Mouse (Mus musculus) adrenal gland, adult 18-20 months (tissue): ENCODE measurements at regions not wholly inside any gene's neighbourhood (a gene's known extent, or its start where the extent isn't known, plus 50 kb on each side); places are given as distances from the start of the nearest gene placed in this dataset.

ENCODE experiments used
- DNase-seq, 2 experiments: peaks; one replicate each; pipeline ENCODE4 v3.0.0; 2021 to 2022; ENCODE audit warnings: low spot score in 2 of 2

DNA sequence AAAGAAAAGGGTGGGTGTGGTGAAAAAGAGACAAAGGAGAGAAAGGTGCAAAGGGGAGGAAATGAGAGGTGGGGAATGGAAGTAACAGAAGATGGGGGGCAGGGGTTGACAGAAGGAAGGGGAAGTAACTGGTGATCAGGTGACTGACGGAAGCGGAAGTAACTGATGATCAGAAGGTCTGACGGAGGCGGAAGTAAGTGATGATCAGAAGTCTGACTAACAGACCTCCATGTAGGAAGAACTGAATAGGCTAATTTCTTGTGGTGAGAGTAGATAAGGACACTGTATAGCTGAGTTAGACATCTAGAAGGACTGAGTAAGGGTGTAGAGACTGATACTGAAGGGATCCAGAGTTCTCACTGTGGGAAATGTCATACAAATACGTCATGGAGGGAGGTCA lies 318.1 kb upstream of the Runx1 start:
- no peak for DNase-seq

DNA sequence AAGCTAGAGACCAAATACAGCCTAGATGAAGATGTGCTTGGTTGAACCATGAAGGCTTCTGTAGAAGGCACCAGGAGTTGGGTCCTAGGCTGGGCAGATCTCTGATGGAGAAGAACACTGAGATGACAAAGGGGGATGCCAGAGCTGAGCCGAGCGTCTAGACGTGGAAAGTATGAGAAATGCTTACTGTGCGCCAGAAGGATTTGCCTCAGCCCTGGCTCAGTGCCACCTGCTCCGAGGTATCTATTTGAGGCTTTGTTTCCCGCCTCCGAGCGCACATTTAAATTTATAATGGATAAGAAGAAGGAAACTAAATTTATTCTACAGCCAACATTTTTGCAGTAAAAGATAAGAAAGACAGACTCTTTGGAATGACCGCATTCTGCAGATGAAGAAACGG lies 317.2 kb upstream of the Runx1 start:
- no peak for DNase-seq

DNA sequence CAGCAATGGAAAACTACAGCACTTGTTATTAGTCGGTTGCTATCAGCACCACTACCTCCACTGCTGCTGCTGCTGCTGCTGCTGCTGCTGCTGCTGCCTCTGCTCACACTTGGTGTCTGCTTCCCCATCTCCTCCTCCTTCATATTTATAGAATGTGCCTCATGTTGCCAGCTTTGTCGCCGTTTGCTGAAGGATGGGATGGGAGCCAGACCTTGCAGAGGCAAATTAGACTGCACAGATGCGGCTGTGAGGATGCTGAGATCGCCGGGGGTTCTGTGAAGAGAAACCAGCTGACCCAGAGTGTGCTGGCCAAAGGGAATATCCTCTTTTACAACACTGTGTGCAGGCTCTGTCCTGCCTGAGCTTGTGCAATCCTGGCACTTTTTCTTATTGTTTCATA lies 316.0 kb upstream of the Runx1 start:
- DNase-seq = no peak

DNA sequence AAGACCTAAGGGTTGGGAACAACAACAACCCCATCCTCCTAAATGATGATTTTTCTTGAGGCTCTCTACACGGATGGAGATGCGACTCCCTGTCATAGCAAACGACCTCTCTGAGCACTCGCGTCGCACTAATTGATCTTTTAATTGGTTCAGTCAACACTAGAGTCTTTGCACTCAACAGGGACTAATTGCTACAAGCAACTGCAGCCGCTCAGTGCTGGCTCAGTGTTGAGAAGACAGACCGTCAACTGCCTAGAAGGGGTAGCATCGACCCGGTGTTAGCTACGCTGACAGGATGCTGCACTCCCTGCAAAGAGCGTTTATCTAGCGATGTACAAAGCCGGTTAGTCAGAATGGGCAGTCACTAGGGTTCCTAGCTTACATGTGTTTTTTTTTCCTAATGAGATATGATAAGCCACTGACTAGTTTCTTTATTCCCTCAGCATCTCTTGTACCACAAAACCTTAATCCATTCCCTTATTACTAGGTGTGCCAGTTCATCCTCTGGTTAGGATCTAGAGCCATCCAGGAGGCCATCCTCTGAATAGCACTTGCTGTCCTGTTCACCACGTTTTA lies 314.7 kb upstream of the Runx1 start:
- no peak for DNase-seq

DNA sequence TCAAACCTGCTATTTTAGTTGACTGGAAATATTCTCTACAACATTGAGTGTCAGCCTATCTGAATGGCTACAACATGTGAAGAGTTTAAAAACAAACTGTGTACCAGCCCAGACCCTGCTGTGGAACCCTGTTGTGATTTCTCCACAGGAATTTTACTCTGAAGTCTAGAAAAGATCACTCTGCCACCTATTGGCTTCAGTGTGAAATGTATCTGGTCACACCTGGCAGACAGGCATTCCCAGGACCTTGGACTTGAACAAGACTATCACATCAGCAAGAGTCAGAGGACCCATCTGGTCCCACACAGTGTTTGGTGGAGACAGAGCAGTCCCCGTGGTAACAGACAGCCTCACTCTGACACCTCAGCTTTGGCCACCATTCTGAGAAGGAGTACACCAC lies 311.3 kb upstream of the Runx1 start:
- DNase-seq = no peak

DNA sequence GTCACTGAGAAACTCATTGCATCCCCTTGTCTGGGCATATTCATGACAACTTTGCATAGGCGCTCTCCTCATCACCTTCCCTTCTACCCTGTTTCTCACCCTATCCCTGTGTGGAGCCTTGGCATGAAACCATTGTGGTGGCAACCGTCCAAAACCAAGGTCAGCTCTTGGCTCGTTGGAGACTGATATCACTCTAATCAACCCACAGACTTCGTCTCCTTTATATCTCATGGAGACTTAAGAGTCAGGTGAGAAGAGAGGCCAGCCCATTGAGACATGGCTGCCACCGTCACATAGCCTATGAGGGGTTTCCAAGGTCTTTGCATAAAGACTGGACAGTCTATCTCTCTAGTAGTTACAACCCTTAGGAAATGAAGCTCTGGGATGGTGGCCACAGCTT lies 305.5 kb upstream of the Runx1 start:
- DNase-seq = no peak

DNA sequence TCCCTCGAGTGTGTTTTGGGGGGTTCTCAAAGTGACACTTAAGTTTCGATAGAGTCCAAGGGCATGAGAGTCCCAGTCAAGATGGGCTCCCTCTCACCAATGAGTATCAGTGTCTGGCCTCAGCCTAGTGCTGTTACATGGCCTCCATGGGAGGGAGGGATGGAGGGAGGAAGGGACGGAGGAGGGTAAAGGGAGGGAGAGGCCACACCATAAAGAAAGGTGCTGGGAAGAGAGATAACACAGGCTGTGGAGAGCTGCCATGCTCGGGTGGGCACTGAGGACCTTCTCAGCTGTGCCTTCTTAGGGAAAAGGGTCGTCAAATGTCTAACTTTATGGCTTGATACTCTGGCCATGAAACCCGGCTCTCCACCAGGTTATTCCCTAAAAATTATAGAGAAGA lies 304.7 kb upstream of the Runx1 start:
- no peak for DNase-seq

DNA sequence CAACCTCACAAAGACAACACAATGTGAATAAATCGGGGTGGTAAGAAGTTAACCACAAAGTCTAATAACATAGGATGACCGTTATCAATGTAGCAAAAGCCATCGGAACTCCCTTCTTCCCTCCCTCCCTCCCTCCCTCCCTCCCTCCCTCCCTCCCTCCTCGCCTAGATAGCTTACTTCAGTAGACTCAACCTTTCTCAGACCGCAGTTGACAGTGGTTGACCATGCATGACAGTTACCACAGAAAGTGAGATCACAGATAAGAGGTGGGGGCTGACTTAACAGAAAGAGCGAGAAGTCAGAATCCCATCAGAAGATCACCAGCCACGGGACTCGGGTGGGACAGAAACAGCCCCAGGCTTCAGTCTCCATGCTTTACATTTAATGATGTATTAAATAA lies 297.8 kb upstream of the Runx1 start:
- no peak for DNase-seq

DNA sequence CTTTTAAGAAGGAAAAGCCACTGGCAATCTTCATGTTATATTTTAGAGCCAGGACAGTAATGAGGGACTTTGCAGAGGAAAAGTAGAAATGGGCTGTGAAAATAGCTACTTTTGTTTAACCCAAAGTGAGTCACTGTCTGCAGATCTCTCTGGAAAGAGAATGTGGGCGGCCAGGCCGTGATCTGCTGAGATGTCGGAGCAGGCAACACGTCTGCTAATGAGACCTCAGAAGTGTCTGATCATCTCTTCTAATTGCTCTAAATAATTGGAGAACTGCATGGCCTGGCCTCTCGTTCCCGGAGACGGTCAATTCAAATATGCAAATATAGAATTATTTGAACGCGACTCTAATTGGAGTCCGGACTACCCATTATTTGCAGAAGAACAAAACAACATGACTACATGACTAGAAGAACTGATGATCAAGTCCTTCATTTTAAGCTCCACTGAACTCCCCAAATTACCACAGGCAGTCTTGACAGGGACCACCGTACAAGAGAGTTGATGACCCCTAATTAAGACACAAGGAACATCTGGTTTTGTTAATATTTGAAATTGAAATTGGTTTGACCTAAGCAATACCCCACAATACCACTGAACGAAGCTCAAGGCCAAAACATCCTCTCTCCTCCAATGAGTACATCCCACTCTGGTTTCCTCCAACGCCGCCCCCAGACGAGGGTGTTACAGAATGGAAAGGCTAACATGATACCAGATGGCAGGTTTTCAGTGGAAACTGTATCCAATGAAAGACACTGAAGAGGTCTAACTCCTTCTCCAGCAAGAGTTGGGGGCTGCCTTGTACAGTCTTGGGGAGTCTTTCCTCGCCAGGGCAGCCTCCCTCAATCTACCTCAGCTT lies 290.4 kb upstream of the Runx1 start:
- DNase-seq = no peak

DNA sequence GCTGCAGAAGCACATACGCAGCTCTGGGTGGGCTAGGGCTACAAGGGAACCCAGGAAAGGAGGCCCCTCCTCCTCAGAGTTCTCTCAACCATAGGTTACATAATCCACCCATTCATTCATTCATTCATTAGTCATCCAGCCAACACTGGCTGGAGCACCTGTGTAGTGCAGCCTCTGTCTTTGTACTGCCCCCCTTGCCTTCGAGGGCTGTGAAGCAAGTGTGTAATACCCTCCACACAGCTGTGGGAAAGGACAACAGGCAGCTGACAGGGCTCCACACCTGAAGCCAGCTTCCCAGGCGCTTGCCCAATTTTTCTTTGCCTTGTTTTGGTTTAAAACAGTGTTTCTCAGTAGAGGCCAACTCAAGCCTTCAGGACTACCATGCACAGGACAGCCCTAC lies 285.0 kb upstream of the Runx1 start:
- DNase-seq = no peak

DNA sequence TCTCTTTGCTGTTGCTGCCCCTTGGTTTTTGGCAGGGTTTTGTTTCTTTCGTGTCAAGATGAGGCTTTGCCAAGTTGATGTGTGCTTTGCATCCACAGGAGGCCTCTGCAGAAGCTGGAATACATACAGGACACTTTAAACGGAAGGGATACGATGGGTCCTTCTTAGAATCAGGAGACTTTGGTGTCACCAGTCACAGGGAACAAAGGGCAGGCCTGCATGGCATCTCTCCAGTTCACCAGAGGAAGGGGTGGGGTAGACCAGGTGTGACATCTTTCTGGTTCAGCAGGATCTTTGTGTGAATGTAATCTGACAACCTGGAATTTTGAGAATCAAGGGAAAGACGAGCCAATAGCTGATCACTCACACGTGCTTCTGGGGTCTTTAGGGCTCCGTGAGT lies 284.5 kb upstream of the Runx1 start:
- DNase-seq = no peak

DNA sequence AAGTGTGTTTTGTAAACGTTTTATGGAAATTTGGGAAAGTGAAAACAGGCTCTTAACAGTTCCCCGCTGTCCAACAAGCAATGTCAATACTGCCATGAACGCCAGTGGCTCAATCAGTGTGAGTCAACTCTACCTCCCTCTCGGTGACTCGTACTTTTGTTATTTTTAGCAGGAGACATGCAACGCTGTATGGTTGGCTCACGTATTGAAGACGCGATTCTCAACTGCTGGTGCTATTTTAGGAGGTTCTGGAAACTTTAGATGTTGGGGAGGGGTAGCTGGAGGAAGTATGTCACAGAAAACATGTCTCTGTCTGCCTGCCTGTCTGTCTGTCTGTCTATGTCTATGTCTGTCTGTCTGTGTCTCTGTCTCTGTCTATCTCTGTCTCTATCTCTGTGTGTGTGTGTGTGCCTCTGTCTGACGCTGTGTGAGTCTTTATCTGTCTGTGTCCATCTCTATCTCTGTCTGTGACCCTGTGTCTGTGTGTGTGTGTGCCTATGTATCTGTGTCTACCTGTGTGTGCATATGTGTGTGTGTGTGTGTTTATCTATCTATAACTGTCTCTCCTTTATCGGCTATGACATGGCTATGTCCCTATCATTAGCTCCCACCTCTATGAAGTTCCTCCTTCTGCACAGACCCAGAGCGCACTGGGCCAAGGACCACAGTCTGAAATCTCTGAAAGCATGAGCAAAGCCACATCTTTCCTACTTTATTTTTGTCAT lies 283.9 kb upstream of the Runx1 start:
- no peak for DNase-seq

DNA sequence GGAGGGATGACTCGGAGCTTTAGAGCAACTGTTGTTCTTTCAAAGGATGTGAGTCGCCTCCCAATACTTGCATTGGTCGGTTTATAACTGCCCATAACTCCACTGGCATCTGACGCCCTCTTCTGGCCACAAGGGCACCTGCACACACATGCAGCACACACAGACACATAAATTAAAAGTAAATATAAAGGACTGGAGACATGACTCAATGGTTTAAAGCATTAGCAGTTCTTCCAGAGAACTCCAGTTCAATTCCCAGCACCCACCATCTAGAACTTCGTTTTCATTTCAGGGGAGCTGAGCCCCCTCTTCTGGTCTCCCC lies 281.5 kb upstream of the Runx1 start:
- no peak for DNase-seq

DNA sequence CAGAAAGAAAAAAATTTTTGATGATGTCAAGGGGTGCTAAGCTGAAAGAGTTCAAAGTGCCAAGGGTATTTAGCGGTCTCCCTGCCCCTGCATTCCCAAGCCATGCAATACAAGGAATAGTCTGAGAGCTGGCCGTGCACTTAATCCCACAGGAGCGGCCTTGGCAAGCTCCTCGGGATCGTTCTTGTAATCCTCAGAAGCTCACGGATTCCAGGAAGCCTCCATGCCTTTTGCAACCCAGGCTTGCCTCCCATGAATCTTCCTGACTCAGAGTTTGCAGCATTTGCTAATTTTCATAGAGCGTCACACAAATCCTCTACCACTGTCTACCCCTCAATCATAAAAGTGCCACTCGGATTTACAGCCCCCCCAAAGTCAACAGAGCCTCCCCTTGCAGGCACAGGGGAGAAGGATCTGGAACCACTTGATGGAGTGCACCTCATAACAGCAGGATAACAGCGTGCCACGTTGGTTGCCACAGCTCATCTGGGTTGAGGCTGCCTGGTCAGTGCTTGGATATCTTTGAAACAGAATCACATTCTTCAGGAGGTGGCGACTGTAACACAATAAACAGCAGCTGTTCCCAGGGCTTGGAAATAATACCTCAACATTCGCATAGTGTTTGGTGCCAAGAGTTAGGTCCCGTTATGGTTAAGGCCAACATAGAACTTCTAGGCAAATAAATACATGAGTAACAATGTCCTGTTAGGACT lies 281.0 kb upstream of the Runx1 start:
- peak in 1 of 2 experiments; percentile 38 for DNase-seq

DNA sequence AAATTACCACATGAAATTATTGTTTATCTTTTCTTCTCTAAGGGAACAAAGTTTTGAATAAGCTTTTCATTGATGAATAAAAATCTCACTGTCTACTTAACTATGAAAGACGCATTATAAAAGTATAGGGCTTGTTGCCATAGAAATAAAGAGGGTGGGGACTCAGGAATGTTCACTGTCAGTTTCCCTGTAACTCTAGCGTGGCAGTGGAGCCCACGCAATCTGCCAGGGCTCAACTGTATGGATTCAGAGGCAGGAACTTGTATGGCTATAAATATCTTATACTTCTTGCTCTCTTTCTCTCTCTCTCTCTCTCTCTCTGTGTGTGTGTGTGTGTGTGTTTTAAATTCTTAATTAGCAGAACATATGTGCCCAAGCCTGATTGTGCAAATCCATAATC lies 276.2 kb upstream of the Runx1 start:
- no peak for DNase-seq

DNA sequence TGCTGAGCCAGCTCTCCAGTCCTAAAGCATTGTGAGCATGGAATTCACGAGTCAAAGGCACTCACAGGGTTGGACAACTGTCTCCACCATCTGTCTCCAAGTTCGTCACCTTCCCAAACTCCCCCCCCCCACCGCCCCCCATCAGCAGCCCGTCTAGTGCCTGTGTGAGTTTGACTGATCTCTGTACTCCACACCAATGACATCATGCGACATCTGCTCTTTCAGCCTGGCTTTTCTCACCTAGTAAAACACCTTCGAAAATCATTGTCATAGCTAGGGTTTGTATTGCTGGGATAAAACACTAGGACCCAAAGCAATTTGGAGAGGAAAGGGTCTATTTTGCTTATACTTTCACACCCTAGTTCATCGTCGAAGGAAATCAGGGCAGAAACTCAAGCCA lies 272.1 kb upstream of the Runx1 start:
- DNase-seq = no peak

DNA sequence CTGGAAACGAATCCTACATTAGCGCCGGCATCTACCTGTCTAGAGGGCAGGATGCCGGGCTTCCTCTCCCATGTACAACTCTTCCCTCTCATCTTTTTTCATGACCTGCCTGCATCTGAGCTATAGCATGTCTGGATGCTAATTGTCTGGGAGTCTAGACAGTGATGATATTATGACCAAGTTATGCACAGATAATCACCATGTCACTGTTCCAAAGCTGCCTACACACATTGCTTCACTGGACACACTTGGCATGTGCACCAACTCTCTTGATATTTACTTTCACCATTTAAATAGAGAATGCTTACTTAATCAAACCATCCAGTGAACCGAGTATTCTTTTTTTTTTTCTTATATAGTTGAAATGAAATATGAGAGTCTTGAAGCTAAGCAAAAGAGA lies 270.2 kb upstream of the Runx1 start:
- no peak for DNase-seq

DNA sequence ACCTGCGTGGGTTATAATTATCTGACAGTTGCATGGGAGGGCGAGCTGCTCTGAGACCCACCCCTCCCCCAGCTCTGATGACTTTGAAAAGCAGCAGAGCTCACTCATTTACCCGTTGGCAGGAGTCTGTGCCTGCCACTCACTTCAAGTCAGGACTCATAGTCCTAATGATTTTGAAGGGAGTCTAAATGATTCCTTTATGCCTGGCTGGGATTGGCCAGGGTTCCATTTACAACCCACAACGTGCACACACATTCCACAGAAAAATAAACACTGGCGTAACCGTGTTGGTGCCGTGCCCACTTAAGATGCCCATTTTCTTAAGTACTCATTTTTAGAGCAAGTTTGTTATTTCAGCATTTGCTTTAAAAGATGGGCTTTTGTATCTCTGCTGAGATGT lies 266.8 kb upstream of the Runx1 start:
- no peak for DNase-seq

DNA sequence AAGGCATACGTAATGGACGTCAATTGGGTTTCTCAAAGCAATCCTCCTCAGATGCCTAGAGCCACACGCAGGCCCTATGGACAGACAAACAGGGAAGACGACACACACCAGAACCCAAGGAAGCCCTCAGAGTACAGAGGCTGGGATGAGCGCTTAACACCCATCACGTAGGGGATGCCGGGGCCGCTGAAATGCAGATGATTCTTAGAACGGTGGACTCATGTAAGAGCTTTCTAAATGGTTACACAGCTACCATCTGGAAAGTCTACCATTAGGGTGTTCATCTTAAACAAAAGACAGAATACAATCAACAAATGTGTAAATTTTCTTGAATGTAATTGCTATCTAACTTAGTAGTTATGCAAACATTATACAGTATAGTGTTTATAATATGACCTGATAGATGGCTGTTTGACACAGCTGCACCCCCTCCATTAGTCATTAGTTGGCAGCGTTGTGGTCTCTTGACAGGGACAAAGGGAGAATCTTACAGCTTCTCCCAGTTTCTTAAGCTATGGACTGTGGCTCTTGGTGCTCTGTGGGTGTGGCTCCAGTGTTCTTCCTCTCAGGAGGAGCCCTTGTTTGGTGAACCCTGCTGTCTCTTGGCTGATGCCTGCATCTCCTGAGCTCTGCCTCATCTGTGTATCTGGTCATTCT lies 259.4 kb upstream of the Runx1 start:
- no peak for DNase-seq

DNA sequence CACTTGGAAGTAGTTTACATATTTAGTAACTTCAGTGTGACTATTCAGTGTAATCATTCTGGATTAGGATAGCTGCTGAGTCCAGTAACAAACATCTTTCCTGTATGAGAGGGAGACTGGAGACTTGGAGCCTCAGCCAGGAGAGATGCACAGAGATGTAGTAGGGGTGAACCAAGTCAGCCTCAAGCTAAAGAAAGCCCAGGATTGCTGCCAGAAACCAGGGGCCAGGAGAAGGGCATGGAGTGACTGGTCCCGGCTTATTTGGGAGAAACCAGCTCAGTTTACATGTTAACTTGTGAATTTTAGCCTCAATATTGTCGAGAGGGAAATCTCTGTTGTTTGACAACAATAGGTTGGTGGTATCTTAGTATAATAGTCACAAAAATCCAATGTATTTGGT lies 257.8 kb upstream of the Runx1 start:
- DNase-seq = no peak

DNA sequence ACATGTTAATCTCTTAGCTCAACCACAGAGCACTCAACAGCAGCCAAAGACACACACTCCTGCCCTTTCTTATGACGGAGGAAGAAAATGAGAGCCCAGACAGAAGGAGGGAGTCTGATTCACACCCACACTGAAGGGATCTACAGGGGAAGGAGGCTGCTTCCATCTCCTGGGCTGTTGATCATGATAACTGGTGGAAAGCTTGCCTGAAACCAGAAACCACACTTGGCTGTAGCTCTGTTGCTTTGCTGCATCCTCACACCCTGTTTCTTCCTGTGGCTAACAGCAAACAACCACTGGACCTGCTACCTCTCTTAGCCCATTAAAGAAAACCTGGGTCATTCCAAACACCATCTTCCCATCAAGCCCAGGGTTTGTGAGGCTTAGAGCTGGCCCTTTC lies 257.2 kb upstream of the Runx1 start:
- no peak for DNase-seq
